Mouse (Mus musculus) layer of hippocampus, postnatal 36 days (tissue): ENCODE measurements at regions not wholly inside any gene's neighbourhood (a gene's known extent, or its start where the extent isn't known, plus 50 kb on each side); places are given as distances from the start of the nearest gene placed in this dataset.

Experiments
- DNase-seq, 2 experiments: peaks; one replicate each; pipeline ENCODE4 v3.0.0; 2022

GRCm38 (mm10) chr9:85136715-85137582 lies 175.6 kb upstream of the Gm11114 start:
- DNase-seq, result no peak

- peak in 1 of 2 experiments; percentile 2 for DNase-seq
Observed at GRCm38 (mm10) chr9:85139891-85140290, 172.7 kb upstream of the Gm11114 start.

GRCm38 (mm10) chr9:85144363-85144762 lies 168.2 kb upstream of the Gm11114 start:
- no peak for DNase-seq

GRCm38 (mm10) chr9:85165632-85166031 lies 146.9 kb upstream of the Gm11114 start:
- no peak for DNase-seq

DNA sequence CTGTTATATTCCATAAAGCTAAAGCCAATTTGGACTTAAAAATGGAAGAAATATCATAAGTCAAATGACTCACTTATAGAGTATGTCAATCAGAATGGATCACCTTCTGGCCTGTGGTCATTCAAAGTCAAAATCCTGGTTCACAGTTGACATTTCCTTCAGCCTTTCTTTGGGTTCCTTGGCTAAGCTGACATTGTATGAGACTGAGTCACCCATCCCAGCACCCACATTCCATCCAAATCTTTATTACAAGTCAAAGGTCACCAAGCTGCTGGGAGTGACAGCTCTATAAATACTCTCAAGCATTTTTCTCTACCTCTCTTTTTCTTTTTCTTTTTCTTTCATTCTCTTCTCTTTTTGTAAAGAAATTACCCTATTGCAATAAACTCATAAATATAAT lies 145.3 kb upstream of the Gm11114 start:
- DNase-seq, result no peak

DNA sequence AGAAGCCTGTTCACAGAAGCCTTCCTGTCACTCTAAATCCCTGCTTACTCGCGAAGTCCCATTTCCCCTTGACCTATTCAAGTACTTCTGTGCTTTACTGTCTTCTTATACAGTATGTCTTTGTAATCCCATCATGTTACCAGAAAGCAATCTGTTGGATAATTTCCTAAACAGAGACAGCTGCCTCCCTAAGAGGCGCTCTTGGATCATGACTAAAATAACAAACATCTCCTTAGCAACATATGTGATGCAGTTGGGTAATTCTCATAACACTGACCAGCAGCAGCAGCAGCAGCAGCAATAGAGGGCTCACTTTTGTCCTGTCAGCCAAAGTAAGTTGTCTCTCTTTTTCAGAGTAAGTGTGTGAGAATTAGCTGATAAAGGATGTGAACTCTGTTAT lies 138.1 kb upstream of the Gm11114 start:
- no peak for DNase-seq

GRCm38 (mm10) chr9:85201202-85201601 lies 111.4 kb upstream of the Gm11114 start:
- DNase-seq, result no peak

- no peak for DNase-seq
Observed at GRCm38 (mm10) chr9:85224870-85225269, 87.7 kb upstream of the Gm11114 start.
